ENCODE assay signal across 18 mouse cellular contexts in the genomic region with DNA sequence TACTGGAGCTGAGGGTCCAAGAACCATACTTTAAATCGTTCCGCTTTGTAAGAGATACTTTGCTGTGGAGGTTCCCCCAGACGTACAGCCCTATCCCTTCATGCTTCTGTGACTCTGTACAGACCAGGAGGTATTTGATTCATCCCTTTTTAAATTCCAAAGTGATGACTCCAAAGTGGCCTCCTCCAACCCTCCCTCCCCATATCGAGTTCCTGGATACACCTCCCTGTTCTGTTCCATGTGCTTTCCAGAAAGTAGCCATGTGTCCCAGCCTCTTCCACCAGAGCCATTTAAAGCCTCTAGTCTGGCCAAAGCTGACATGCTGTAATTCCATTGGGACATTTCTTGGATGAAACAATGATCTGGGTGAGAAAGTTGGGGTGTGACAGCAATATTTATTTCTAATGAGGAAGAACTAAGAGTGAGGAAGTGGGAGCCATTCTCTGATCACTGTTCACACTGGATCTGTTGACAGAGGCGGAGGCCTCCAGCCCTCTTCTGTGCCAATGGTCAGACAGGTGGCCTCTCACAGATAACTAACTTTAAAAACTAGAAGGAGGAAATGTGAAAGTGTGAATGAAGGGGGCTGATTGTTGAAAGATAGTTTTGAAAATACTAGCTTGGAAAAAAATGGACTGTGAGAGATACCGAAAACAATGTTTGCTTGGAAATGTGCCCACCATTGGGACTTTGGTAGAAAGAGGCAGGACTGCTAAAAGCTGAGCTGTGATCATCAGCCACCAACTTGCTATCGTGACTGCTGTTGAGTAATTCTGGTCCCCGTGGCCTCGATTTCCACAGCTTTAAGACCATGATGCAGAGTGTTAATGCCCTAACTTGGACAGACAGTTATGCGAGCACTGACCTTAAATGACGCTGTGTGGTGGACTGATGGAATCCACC.
A peak's percentile ranks its signal among the peaks of the same experiment; 100 is the strongest.
DNase-seq lines count a peak whose midpoint lies in the region; ATAC-seq and TF ChIP-seq lines count a peak whose summit lies in the region.
"Had no signal": no experiment of that assay in that cellular context is flagged by ENCODE, and none has a peak within 500 bp of the region (broad histone marks: within the 10 kb centered on the region; RNA-seq: fewer than 3 reads in every experiment).

No protein-coding gene starts in this region.

- no peak overlapping the region for H3K27ac ChIP-seq in embryonic facial prominence, embryonic 14.5 days (replicated peaks; ENCODE audit: low read depth, low read length)
- no peak overlapping the region for H3K27ac ChIP-seq in embryonic facial prominence, embryonic 10.5 days (replicated peaks)
- no peak overlapping the region for H3K27ac ChIP-seq in kidney, embryonic 15.5 days
- H3K27ac ChIP-seq in embryonic fibroblast, embryonic 13.5 days (ENCODE audit: insufficient read depth, low read length), result peak overlapping the region; percentile 47
- H3K27ac ChIP-seq: hindbrain, embryonic 13.5 days; layer of hippocampus, adult 2 months; stomach, embryonic 15.5 days had no signal

- 76% methylated on average over 11 of the region's 11 CpGs for WGBS in embryonic facial prominence, embryonic 14.5 days
- WGBS in embryonic facial prominence, embryonic 10.5 days, result 90% methylated on average over 11 of the region's 11 CpGs
- WGBS in kidney, embryonic 15.5 days, result 78% methylated on average over 11 of the region's 11 CpGs

- H3K27me3 ChIP-seq in embryonic facial prominence, embryonic 14.5 days (replicated peaks; ENCODE audit: control insufficient read depth, insufficient read depth, low read length), result no peaks in the 10 kb centered on the region
- H3K27me3 ChIP-seq in embryonic facial prominence, embryonic 10.5 days (replicated peaks; ENCODE audit: low read depth, poor library complexity, severe bottlenecking), result no peaks in the 10 kb centered on the region
- H3K27me3 ChIP-seq in kidney, embryonic 15.5 days, result no peaks in the 10 kb centered on the region
- H3K27me3 ChIP-seq: hindbrain, embryonic 13.5 days; megakaryocyte, embryonic 14.5 days; stomach, embryonic 15.5 days had no signal

- H3K9ac ChIP-seq in embryonic facial prominence, embryonic 14.5 days (ENCODE audit: low read depth, low read length), result no peak overlapping the region
- H3K9ac ChIP-seq in kidney, embryonic 15.5 days, result no peak overlapping the region
- H3K9ac ChIP-seq: hindbrain, embryonic 13.5 days; stomach, embryonic 15.5 days had no signal

- peak; percentile 64; the same call in 1 of the 2 replicates for ATAC-seq in embryonic facial prominence, embryonic 14.5 days (ENCODE audit: low read depth)
- peak; percentile 88 for ATAC-seq in kidney, embryonic 15.5 days (replicated peaks; ENCODE audit: low FRiP score)
- ATAC-seq: activated CD4-positive, CD25-positive, alpha-beta regulatory T cell, adult 4 months; intestine, postnatal 0 days had no signal

- TF ChIP-seq CTCF in embryonic fibroblast, embryonic 13.5 days (IDR thresholded peaks at IDR 0.05; ENCODE audit: borderline replicate concordance, insufficient read depth, low read length), result no peak

- 0 out of 2 replicates have a peak, but pooled peaks cover 3% of the 10 kb centered on the region for H3K4me1 ChIP-seq in embryonic facial prominence, embryonic 14.5 days (ENCODE audit: control insufficient read depth, insufficient read depth, low read length)
- peaks cover 8% of the 10 kb centered on the region; the same call in 1 of the 2 replicates for H3K4me1 ChIP-seq in embryonic facial prominence, embryonic 10.5 days
- H3K4me1 ChIP-seq in kidney, embryonic 15.5 days, result no peaks in the 10 kb centered on the region
- peaks cover 17% of the 10 kb centered on the region for H3K4me1 ChIP-seq in embryonic fibroblast, embryonic 13.5 days (ENCODE audit: control insufficient read depth, insufficient read depth, low read length)
- H3K4me1 ChIP-seq: hindbrain, embryonic 13.5 days; stomach, embryonic 15.5 days had no signal

- H3K36me3 ChIP-seq in embryonic facial prominence, embryonic 14.5 days (ENCODE audit: control insufficient read depth, insufficient read depth, low read length), result no peaks in the 10 kb centered on the region
- peaks cover 4% of the 10 kb centered on the region; the same call in 1 of the 2 replicates for H3K36me3 ChIP-seq in embryonic facial prominence, embryonic 10.5 days (replicated peaks)
- no peaks in the 10 kb centered on the region for H3K36me3 ChIP-seq in kidney, embryonic 15.5 days
- H3K36me3 ChIP-seq: hindbrain, embryonic 13.5 days; stomach, embryonic 15.5 days had no signal

- H3K4me3 ChIP-seq in embryonic facial prominence, embryonic 14.5 days (ENCODE audit: low read depth, low read length), result no peak overlapping the region
- H3K4me3 ChIP-seq in embryonic facial prominence, embryonic 10.5 days, result no peak overlapping the region
- H3K4me3 ChIP-seq in kidney, embryonic 15.5 days (replicated peaks), result no peak overlapping the region
- no peak overlapping the region for H3K4me3 ChIP-seq in embryonic fibroblast, embryonic 13.5 days (ENCODE audit: insufficient read depth, low read length)
- H3K4me3 ChIP-seq: hindbrain, embryonic 13.5 days; layer of hippocampus, adult 2 months; megakaryocyte, embryonic 14.5 days; stomach, embryonic 15.5 days had no signal

- no peak overlapping the region for H3K4me2 ChIP-seq in embryonic facial prominence, embryonic 14.5 days (ENCODE audit: low read depth, low read length)
- H3K4me2 ChIP-seq in kidney, embryonic 15.5 days, result no peak overlapping the region
- H3K4me2 ChIP-seq: hindbrain, embryonic 13.5 days; liver, embryonic 11.5 days; stomach, embryonic 15.5 days had no signal

- TF ChIP-seq POLR2A in embryonic fibroblast, embryonic 13.5 days (IDR thresholded peaks at IDR 0.05; ENCODE audit: low read depth, low read length), result no peak

- no peak for DNase-seq in embryonic facial prominence, embryonic 14.5 days (ENCODE audit: low spot score)
- no peak for DNase-seq in embryonic facial prominence, embryonic 10.5 days (ENCODE audit: low spot score)
- DNase-seq in kidney, adult 8-10 months, result no peak
- DNase-seq in 3T3-L1 (ENCODE audit: low read depth, low spot score), result peak; percentile 83
- no peak for DNase-seq in thymus, postnatal 4 days
- DNase-seq in frontal cortex, postnatal 36 days (ENCODE audit: low spot score in 2 of 2), result no peak
- DNase-seq: cerebellum, postnatal 10 days; thymus, postnatal 25 days had no signal

- no peaks in the 10 kb centered on the region for H3K9me3 ChIP-seq in embryonic facial prominence, embryonic 14.5 days (ENCODE audit: control insufficient read depth, low read length)
- H3K9me3 ChIP-seq in embryonic facial prominence, embryonic 10.5 days, result no peaks in the 10 kb centered on the region
- no peaks in the 10 kb centered on the region for H3K9me3 ChIP-seq in kidney, embryonic 15.5 days (replicated peaks)
- H3K9me3 ChIP-seq: G1E; hindbrain, embryonic 13.5 days; megakaryocyte, embryonic 14.5 days; stomach, embryonic 15.5 days had no signal
